In genomic region chr1:86313772-86314125, GRCm38 (mm10) we compare ENCODE assay signal across 7 mouse cellular contexts. TPM values are rescaled to one million over a fixed set of nuclear protein-coding genes. Genes with fewer than 3 reads are reported as not detected.
DNase-seq lines count a peak whose midpoint lies in the region; ATAC-seq and TF ChIP-seq lines count a peak whose summit lies in the region.

No protein-coding gene starts in this region.

- no peak overlapping the region for H3K4me3 ChIP-seq in hindbrain, embryonic 11.5 days (ENCODE audit: low read depth, low read length)
- H3K4me3 ChIP-seq in hindbrain, embryonic 14.5 days (replicated peaks; ENCODE audit: low read length) = no peak overlapping the region
- no peak overlapping the region for H3K4me3 ChIP-seq in MEL (ENCODE audit: control insufficient read depth in 1 of 2, insufficient read depth in 1 of 2, low read depth in 2 of 2, low read length in 2 of 2)
- H3K4me3 ChIP-seq in forebrain, embryonic 13.5 days = no peak overlapping the region
- no peak overlapping the region for H3K4me3 ChIP-seq in stomach, postnatal 0 days (ENCODE audit: low read depth, low read length)

- ATAC-seq in hindbrain, embryonic 11.5 days (ENCODE audit: low FRiP score) = no peak
- ATAC-seq in hindbrain, embryonic 14.5 days (ENCODE audit: low FRiP score) = no peak
- no peak for ATAC-seq in forebrain, embryonic 13.5 days
- 0 out of 2 replicates have a peak, but pooled peaks have one; percentile 19 for ATAC-seq in stomach, postnatal 0 days (ENCODE audit: low FRiP score, low TSS enrichment)
- no peak for ATAC-seq in frontal cortex, adult (ENCODE audit: low TSS enrichment)

- H3K79me2 ChIP-seq in MEL (ENCODE audit: control insufficient read depth, insufficient read depth, low read length, poor library complexity) = no peaks in the 10 kb centered on the region

- TF ChIP-seq EP300 in MEL (IDR thresholded peaks at IDR 0.05; ENCODE audit: low read depth in 1 of 2, low read length in 2 of 2) = no peak
- no peak for TF ChIP-seq EP300 in stomach, postnatal 0 days (optimal IDR thresholded peaks at IDR 0.05)

- peak; percentile 51 to 87 (median 73) for TF ChIP-seq CTCF in MEL (IDR thresholded peaks at IDR 0.05 in 2 of 3, conservative IDR thresholded peaks at IDR 0.05 in 1 of 3; ENCODE audit: control insufficient read depth in 1 of 3, insufficient read depth in 1 of 3, low read depth in 2 of 3, low read length in 3 of 3, poor library complexity in 1 of 3, severe bottlenecking in 1 of 3)
- TF ChIP-seq CTCF in stomach, postnatal 0 days (IDR thresholded peaks at IDR 0.05; ENCODE audit: low read depth) = peak; percentile 66

- peaks cover 6% of the 10 kb centered on the region for H3K4me1 ChIP-seq in hindbrain, embryonic 11.5 days (replicated peaks; ENCODE audit: control insufficient read depth, insufficient read depth, low read length)
- 0 out of 2 replicates have a peak, but pooled peaks cover 4% of the 10 kb centered on the region for H3K4me1 ChIP-seq in hindbrain, embryonic 14.5 days (replicated peaks; ENCODE audit: control insufficient read depth, insufficient read depth, low read length)
- peaks cover 0 to 2% of the 10 kb centered on the region in 2 experiments; a peak in 1 of 4 replicates for H3K4me1 ChIP-seq in MEL (ENCODE audit: control insufficient read depth in 1 of 2, insufficient read depth in 2 of 2, low read length in 2 of 2)
- peaks cover 11% of the 10 kb centered on the region for H3K4me1 ChIP-seq in forebrain, embryonic 13.5 days
- H3K4me1 ChIP-seq in stomach, postnatal 0 days (replicated peaks; ENCODE audit: control insufficient read depth, insufficient read depth) = no peaks in the 10 kb centered on the region

- H3K27ac ChIP-seq in hindbrain, embryonic 11.5 days (ENCODE audit: low read depth, low read length) = no peak overlapping the region
- no peak overlapping the region for H3K27ac ChIP-seq in hindbrain, embryonic 14.5 days
- no peak overlapping the region for H3K27ac ChIP-seq in MEL (ENCODE audit: control insufficient read depth, low read depth, low read length)
- H3K27ac ChIP-seq in forebrain, embryonic 13.5 days = no peak overlapping the region
- no peak overlapping the region for H3K27ac ChIP-seq in stomach, postnatal 0 days (replicated peaks)

- no peak overlapping the region for H3K4me2 ChIP-seq in hindbrain, embryonic 11.5 days (replicated peaks; ENCODE audit: low read depth, low read length)
- no peak overlapping the region for H3K4me2 ChIP-seq in hindbrain, embryonic 14.5 days (replicated peaks)
- peak overlapping the region; percentile 21; the same call in 1 of the 2 replicates for H3K4me2 ChIP-seq in forebrain, embryonic 13.5 days
- no peak overlapping the region for H3K4me2 ChIP-seq in stomach, postnatal 0 days (replicated peaks; ENCODE audit: low read depth)

- WGBS in hindbrain, embryonic 11.5 days = 31% methylated on average over 15 of the region's 15 CpGs
- 27% methylated on average over 15 of the region's 15 CpGs for WGBS in hindbrain, embryonic 14.5 days
- 22% methylated on average over 15 of the region's 15 CpGs for whole genome bisulfite sequencing in forebrain, embryonic 13.5 days
- 29% methylated on average over 15 of the region's 15 CpGs for WGBS in stomach, postnatal 0 days

- peak; percentile 60 for TF ChIP-seq RAD21 in MEL (IDR thresholded peaks at IDR 0.05; ENCODE audit: low read depth, low read length)

- no peaks in the 10 kb centered on the region; the same call in 1 of the 2 replicates for H3K27me3 ChIP-seq in hindbrain, embryonic 11.5 days (ENCODE audit: control insufficient read depth, insufficient read depth, low read length)
- no peaks in the 10 kb centered on the region for H3K27me3 ChIP-seq in hindbrain, embryonic 14.5 days (ENCODE audit: control insufficient read depth, insufficient read depth, low read length)
- no peaks in the 10 kb centered on the region; a peak in 1 of 4 replicates for H3K27me3 ChIP-seq in MEL (ENCODE audit: control insufficient read depth in 1 of 2, insufficient read depth in 2 of 2, low read length in 2 of 2)
- no peaks in the 10 kb centered on the region for H3K27me3 ChIP-seq in forebrain, embryonic 13.5 days
- H3K27me3 ChIP-seq in stomach, postnatal 0 days (ENCODE audit: control insufficient read depth, insufficient read depth, low read length) = no peaks in the 10 kb centered on the region

- peak; percentile 42 for DNase-seq in hindbrain, embryonic 11.5 days (ENCODE audit: low spot score)
- DNase-seq in hindbrain, embryonic 14.5 days (ENCODE audit: low spot score) = no peak
- DNase-seq in MEL (ENCODE audit: low read depth, low spot score) = peak; percentile 23
- DNase-seq in kidney, postnatal 25 days = peak; percentile 69 to 73
- DNase-seq in stomach, postnatal 0 days (ENCODE audit: low spot score) = peak; percentile 64

- TF ChIP-seq POLR2A in MEL (IDR thresholded peaks at IDR 0.05; ENCODE audit: control insufficient read depth in 1 of 2, insufficient read depth in 1 of 2, low read depth in 1 of 2, low read length in 2 of 2, poor library complexity in 1 of 2) = no peak

- H3K36me3 ChIP-seq in hindbrain, embryonic 11.5 days (ENCODE audit: control insufficient read depth, insufficient read depth, low read length) = no peaks in the 10 kb centered on the region
- H3K36me3 ChIP-seq in hindbrain, embryonic 14.5 days (replicated peaks; ENCODE audit: control insufficient read depth, insufficient read depth) = no peaks in the 10 kb centered on the region
- peaks cover 0 to 2% of the 10 kb centered on the region in 2 experiments; a peak in 1 of 4 replicates for H3K36me3 ChIP-seq in MEL (ENCODE audit: control insufficient read depth in 1 of 2, insufficient read depth in 2 of 2, low read length in 2 of 2)
- no peaks in the 10 kb centered on the region for H3K36me3 ChIP-seq in forebrain, embryonic 13.5 days (ENCODE audit: poor library complexity, severe bottlenecking)
- no peaks in the 10 kb centered on the region for H3K36me3 ChIP-seq in stomach, postnatal 0 days (ENCODE audit: control insufficient read depth, insufficient read depth, low read length)

- H3K9me3 ChIP-seq in hindbrain, embryonic 11.5 days (ENCODE audit: control insufficient read depth, low read length) = no peaks in the 10 kb centered on the region
- no peaks in the 10 kb centered on the region for H3K9me3 ChIP-seq in hindbrain, embryonic 14.5 days (ENCODE audit: control insufficient read depth, low read length)
- no peaks in the 10 kb centered on the region for H3K9me3 ChIP-seq in MEL (replicated peaks; ENCODE audit: insufficient read depth, low read length)
- H3K9me3 ChIP-seq in forebrain, embryonic 13.5 days (replicated peaks) = no peaks in the 10 kb centered on the region
- no peaks in the 10 kb centered on the region for H3K9me3 ChIP-seq in stomach, postnatal 0 days (ENCODE audit: control insufficient read depth, low read length)

- no peak overlapping the region for H3K9ac ChIP-seq in hindbrain, embryonic 11.5 days (ENCODE audit: low read depth, low read length)
- no peak overlapping the region for H3K9ac ChIP-seq in hindbrain, embryonic 14.5 days
- no peak overlapping the region for H3K9ac ChIP-seq in MEL (ENCODE audit: control insufficient read depth, low read depth, low read length, poor library complexity, severe bottlenecking)
- H3K9ac ChIP-seq in forebrain, embryonic 13.5 days = no peak overlapping the region
- no peak overlapping the region for H3K9ac ChIP-seq in stomach, postnatal 0 days (ENCODE audit: low read length)

TF ChIP-seq in MEL, 35 proteins besides CTCF, POLR2A, EP300 and RAD21:
- TF ChIP-seq MXI1 (IDR thresholded peaks at IDR 0.05; ENCODE audit: low read depth, low read length) = no peak
- peak; percentile 56 for TF ChIP-seq ZC3H11A (IDR thresholded peaks at IDR 0.05; ENCODE audit: low read depth, low read length)
- TF ChIP-seq SMC3 (IDR thresholded peaks at IDR 0.05; ENCODE audit: low read depth, low read length) = peak; percentile 68
- no peak for TF ChIP-seq NRF1 (IDR thresholded peaks at IDR 0.05; ENCODE audit: insufficient read depth, low read depth, low read length, poor library complexity, severe bottlenecking)
- TF ChIP-seq MAZ (IDR thresholded peaks at IDR 0.05; ENCODE audit: low read depth, low read length) = no peak
- TF ChIP-seq BHLHE40 (IDR thresholded peaks at IDR 0.05; ENCODE audit: borderline replicate concordance, low read depth, low read length) = no peak

RNA-seq across cellular contexts. Expression of gene B3gnt7, which starts 11.1 kb away (rescaled TPM):
- 2.8 and 2.9 TPM in 2 replicates for polyA plus RNA-seq in hindbrain, embryonic 11.5 days (2014; fragmentation: Nextera tagmentation; extraction: Ambion mirVana)
- 7.5 and 8.3 TPM in 2 replicates for polyA plus RNA-seq in hindbrain, embryonic 14.5 days (2014; fragmentation: Nextera tagmentation; extraction: Ambion mirVana)
- total RNA-seq in MEL (2012; rRNA removed) = not detected in 2 replicates
- polyA plus RNA-seq in MEL (2012; ENCODE audit: insufficient read depth in 1 of 2, insufficient read length in 2 of 2, low read depth in 1 of 2, low replicate concordance in 2 of 2, missing spikeins in 1 of 2) = under 1 TPM in 1 of 2 experiments, not detected in 1; 0.40 TPM
- polyA plus RNA-seq in forebrain, embryonic 13.5 days (2015; fragmentation: Nextera tagmentation; extraction: Ambion mirVana) = 1.5 and 2.1 TPM in 2 replicates
- polyA plus RNA-seq in stomach, postnatal 0 days (2015; fragmentation: Nextera tagmentation; extraction: Ambion mirVana) = 9.3 and 10.9 TPM in 2 replicates

RNA-seq across cellular contexts. Expression of gene Ncl, which starts 45.5 kb away (rescaled TPM):
- 342 and 368 TPM in 2 replicates for polyA plus RNA-seq in hindbrain, embryonic 11.5 days (2014; fragmentation: Nextera tagmentation; extraction: Ambion mirVana)
- polyA plus RNA-seq in hindbrain, embryonic 14.5 days (2014; fragmentation: Nextera tagmentation; extraction: Ambion mirVana) = 144 and 145 TPM in 2 replicates
- 370 and 422 TPM in 2 replicates for total RNA-seq in MEL (2012; rRNA removed)
- 1,000 to 10,000 TPM in 1 of 2 experiments, 100 to 1,000 TPM in 1; 246 to 1,708 TPM for polyA plus RNA-seq in MEL (2012; ENCODE audit: insufficient read depth in 1 of 2, insufficient read length in 2 of 2, low read depth in 1 of 2, low replicate concordance in 2 of 2, missing spikeins in 1 of 2)
- polyA plus RNA-seq in forebrain, embryonic 13.5 days (2015; fragmentation: Nextera tagmentation; extraction: Ambion mirVana) = 285 and 294 TPM in 2 replicates
- 198 and 202 TPM in 2 replicates for polyA plus RNA-seq in stomach, postnatal 0 days (2015; fragmentation: Nextera tagmentation; extraction: Ambion mirVana)
